Mouse (Mus musculus) natural killer cell, adult 2 months (primary cell): ENCODE measurements around the gene Mdh1.
A peak's percentile ranks its signal among the peaks of the same experiment; 100 is the strongest.

Experiments
- DNase-seq, 2 experiments: peaks; one replicate each; pipeline ENCODE4 v3.0.0; 2022; ENCODE audit warnings: low spot score in 2 of 2

Gene Mdh1

DNA sequence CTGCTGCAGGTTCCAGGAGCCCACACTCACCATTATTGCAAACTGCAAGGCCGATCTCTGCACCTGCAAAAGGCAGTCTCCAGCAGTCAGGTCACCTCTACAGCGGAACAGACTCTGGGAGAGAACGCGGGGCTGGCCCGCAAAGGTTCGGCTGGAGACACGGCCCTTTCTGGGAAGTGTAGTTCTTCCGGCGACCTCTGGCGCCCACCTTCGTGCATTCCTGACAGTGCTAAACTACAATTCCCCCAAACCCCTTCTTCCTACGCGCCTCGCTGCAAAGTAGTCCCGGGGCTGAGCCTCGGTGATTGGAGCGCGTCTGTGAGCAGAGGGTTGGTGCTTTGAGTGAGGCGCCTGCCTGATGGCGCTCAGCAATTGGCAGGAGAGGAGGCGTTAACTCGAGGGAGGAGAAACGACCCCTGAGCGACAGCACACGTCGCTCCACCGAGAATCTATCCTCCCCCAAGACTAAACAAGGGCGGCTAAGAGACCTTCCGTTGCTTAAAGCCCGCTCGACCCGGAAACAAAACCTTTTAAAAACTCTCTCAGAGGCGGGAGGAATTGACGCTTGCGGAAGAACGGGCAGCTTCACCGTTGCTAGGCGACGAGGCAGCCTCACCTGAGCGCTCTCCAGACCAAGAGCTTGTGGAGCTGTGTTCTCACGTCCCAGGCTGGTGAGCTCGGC, at the start of gene Mdh1, which contains the start of gene Wdpcp:
Gene Mdh1 (minus strand): TSS at position 668 of the 682 bp plus-strand sequence.
Gene Wdpcp (plus strand): TSS at position 536 of the 682 bp plus-strand sequence.
- peak; percentile 95 to 96 for DNase-seq

DNA sequence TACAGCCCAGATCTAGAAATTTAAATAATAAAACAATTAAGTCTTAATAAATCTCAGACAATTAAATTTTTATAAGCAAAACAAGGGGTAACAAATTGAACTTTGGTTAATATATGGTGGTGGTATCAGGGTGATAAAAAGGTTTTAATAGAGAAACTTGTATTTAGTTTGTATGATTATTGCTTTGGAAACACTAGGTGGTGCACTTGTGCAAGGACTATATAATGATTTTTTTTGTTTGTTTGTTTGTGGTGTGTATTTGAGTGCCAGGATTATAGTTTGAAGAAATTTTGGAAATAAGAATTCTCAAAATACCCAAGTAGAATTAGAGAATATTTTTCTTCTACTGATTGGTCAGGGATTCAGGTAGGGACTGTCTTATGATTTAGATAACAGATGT, 43.7 kb upstream of the Mdh1 start:
- DNase-seq: no peak

DNA sequence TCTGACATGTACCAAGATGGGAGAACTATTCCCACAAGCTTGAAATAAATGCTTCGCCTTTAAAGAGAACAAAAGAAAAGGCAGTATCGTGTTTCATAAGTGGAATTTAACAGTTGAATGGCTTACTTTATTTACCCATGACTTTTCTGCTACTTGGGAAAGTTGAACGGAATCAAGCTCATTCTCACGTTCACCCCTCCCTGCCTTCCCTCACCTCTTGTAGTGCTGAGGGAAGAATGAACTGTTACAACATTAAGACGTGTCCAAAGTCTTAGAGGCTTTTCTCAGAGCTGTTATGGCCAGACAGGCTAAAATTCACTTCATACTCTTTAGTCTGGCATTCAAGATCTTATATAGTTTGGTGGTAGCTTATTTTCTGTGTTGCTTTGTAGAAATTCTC, 30.3 kb upstream of the Mdh1 start:
- no peak for DNase-seq

DNA sequence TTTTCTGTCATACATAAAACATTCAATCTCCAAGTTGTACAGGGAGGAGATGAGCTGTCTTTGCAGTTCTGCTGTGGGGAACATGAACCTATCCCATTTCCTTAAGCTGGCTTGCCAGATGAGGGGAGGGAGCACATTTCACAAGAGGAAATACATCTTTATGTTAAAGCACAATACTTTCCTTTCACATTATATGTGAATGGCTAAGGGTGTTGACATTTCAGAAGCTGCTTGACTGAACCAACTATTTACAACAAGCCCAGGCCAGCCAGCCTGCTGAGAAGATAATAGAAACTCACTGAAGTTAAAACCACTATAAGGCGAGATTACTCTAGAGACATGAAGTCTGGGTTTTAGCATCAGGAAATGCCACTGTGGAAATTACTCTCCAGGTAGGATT, 11.1 kb upstream of the Mdh1 start:
- DNase-seq: no peak

DNA sequence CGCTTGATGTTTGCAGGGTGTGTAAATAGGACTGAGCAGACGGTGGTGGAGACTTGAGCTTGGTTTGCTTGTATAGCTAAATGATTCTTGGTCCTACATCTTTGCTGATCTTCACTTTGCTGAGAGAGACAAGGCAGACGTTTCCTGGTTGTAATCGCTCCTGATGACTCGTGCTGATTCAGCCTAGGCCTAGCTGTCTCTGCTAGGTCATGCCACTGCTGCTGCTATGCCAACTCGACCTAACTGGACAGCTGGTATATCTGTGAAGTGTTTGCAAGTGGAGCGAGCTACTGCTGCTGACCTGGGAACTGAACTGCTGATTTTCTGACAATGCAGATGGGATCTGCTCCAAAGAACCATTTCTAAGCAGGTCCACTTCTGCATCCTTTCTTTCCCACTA, 9.3 kb upstream of the Mdh1 start:
- DNase-seq: no peak

DNA sequence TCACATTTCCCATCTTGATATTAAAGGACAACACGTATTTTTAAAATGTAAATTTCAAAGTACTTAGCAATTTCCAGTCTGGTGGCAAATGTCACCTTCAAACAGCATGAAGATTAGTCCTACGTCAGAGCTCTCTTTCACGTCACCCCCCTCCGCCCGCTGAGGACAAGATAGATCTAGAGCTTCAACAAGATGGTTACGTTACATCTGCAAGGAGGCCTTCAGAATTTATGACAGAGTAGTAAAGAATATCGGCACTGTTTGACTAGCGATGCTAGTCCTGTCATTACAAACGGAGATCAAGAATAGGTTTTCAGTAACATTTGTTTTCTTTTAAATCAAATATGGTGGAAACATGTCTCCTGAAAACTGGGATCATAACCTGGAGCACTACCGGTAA, 1.2 kb downstream of the Mdh1 start:
- DNase-seq: peak; percentile 50 to 55

DNA sequence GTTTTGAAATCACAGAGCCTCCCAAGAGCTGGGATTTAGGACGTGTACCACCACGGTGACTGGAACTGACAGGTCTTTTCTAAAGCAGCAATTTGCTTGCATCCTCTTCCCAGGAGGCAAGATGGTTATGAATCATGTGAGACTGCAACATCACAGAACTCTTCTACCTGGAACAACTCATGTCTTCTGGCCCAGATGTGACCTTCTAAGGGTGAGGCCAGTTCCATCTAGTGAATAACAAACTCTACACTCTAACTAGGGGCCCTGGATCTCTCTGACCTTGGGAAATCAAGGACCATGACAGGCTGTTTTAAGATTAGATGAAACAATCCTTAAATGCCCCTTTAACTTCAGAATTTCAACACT, 2.1 kb downstream of the Mdh1 start:
- no peak for DNase-seq

DNA sequence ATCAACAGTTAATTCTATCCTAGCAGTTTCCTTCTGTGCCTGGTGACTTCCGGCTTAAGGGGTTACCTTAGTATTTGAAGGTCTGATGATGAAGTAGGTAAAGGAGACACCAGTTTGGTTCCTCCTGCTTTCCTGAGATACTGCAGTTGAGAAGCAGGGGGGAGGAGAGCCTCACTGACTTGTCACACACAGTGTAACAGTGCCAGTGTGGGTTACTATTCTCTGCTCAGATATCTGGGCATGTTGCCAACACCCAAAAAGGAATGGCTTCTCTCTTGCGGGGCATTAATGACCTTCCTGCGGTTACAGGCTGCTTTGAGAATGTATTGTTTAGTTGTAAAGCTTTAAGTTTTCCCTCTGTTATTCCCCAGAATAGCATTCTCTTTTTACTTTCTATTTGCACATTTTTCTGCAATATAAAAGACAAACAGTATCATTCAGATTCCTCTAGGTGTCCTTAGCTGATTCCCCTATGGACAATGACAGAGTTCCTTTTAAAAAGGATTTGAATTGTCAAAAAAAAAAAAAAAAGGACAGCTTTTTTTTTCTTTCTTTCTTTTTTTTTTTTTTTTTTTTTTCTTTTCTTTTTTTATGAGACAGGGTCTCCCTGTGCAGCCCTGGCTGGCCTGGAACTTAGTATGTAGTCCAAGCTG, 2.6 kb downstream of the Mdh1 start:
- peak; percentile 20 to 34 for DNase-seq

DNA sequence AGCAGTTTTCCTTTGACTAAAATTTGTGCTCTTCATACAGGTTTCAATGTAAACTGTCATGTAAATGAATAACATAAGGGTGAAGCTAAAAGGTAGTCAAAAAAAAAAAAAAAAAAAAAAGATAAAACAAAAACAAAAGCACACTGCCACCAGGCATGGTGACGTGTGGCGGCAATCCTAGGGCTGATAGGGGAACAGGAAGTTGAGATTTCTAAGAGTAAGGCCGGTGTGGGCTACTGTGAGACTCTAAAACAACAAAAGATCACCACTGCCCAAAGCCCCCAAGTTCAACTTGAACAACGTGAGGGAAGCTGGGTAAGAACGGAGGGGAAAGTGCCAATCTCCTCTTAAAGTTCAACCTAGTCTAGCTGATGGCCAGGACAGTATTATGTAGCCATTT, 3.2 kb downstream of the Mdh1 start:
- DNase-seq: peak; percentile 13 to 17

DNA sequence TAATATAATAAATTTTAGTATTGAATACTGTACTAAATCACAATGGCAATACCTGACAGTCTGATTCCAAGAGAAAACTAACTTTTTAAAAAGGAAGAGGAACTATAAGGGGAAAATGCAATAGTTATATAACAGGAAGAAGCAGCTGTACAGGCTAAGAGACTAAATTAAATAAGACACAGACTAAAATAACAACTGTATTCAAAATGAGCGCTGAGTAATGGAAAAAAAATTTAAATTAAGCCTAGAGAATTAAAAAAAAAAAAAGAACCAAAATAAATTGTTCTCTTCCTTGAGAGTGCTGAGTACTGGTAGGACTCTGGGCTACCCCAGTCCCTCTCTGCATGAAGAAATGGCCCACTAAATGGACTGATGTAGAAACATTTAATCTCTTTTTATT, 4.4 kb downstream of the Mdh1 start:
- no peak for DNase-seq

DNA sequence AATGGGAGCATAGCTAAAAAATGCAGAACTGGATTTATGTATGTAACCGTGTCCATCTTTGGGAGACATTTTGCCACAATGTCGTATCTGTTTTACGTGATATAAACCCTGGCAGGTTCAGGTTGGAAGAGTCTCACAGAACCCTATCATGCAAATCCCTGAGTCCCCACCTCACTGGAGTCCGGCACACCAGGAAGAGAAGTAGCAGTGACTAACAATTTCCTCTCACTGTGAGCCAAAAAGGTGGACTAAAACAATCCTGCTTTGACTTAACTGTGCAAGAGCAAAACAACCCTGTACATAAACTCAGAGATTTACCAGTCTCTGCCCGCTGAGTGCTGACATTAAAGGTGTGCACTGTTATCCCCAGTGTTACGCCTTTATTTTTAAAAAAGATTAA, 5.2 kb downstream of the Mdh1 start:
- DNase-seq: no peak

DNA sequence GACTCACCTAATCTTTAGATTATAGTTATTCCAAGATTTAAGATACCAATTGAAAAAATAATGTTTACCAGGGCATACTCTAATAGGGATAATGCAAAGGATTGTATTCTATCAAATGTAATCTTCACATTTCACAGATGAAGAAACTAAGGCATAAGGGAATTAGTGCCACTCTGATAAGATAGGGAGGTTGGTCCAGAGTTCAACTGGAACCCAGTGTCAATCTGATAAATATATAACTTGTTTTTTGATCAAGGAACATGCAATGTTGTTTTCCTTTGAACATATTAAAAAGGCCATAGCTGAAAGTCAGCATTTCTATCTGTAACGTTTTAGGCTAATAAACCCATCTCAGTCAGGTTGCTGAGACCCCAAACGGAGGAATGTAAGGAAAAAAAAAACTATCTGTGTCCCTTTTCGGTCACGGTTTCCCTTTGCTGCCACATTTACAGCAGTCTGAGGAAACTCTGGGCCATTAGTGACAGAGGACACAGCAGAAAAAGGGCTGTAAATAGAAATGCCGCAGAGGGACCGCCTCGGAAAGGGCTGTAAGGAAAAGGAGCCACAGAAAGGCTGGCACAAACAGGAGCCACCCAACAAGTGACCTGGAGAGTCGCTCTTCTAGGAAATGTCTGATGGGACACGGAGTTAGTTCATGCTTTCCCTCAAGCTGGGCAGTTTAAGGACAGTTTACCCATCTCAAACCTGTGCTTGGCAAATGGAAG, 7.3 kb downstream of the Mdh1 start:
- DNase-seq: no peak

DNA sequence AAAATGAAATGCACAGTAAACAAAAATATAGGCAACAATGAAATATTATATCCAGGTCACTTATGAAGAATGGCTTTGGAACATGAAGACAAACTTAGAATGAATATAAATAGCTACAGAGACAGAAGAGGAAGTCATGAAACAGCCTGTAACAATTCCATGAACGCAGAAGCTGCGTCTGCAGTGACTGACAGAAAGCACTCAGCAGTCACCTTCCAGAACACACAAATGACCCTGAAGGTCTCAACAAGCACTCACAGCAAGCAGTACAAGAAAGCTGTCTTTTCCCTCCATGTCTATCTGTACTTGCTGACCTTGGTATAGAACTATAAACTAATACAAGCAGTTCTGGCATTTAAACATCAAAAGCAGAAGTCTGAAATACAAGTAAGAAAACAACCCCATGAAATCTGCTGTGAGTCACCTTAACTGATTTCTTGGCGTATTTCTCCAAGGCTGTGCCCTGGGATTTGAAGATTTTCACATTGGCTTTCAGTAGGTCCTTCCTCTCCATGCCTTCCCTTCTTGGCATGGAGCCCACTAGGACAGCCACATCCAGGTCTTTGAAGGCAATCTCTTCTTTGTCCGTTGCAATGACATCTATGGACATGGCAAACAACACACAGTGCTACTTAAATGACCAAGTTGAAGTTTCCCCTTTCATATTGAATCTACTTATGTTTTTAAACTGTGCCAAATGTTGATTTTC, 8.4 kb downstream of the Mdh1 start:
- DNase-seq: no peak

DNA sequence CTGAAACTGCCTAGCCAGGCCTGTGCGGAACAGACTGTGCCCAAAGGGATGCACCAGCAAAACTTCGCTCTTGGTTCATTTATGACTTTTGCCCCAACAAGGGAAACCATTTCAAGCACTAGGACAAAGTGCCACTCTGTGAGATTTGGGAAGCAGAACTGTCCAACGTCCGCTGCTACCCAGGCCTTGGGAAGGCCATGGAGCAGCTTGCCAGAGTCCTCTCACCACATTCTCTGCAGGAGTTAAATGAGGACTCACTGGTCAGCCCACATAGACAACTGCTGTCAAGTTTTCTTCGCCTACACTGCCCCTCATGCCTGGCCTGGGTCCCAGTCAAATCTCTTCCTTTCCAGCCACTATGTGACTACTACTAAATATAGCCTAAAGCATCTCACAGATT, 10.8 kb downstream of the Mdh1 start:
- DNase-seq: no peak

DNA sequence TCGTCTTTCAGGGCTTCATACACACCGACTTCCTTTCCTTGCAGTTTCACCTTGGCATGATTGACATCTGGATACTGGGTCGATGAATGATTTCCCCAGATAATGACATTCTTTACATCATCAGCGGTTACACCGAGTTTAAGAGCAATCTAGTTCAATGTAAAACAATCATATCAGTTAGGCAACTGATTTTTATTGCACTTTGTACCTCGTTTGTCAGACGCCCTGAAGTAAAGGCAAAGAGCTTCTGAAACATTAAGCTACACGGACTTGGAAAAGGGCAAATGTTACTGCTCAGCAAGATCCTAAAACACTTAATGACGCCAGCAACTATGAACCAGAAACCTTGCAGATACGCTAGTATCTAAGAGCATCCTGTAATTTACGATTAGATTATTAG, 12.4 kb downstream of the Mdh1 start:
- DNase-seq: no peak

DNA sequence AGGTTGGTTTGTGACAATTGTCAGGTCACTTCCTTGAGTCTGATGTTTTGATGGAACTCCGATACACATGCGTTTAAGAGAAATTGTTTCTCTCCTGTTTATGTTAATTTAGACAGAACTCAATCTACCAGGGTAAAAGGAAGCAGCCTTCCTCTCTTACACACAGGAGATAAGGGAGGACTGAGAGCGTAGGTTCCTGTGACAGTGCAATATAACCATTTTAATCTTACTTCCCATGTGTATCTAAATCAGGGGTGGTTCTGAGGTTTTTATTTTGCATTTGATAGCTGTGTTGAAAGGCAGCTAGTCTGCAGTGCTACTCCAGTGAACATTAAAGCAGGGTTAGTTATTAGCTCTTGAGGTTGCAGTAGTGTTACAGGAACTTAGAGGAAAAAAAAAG, 20.1 kb downstream of the Mdh1 start:
- DNase-seq: no peak

DNA sequence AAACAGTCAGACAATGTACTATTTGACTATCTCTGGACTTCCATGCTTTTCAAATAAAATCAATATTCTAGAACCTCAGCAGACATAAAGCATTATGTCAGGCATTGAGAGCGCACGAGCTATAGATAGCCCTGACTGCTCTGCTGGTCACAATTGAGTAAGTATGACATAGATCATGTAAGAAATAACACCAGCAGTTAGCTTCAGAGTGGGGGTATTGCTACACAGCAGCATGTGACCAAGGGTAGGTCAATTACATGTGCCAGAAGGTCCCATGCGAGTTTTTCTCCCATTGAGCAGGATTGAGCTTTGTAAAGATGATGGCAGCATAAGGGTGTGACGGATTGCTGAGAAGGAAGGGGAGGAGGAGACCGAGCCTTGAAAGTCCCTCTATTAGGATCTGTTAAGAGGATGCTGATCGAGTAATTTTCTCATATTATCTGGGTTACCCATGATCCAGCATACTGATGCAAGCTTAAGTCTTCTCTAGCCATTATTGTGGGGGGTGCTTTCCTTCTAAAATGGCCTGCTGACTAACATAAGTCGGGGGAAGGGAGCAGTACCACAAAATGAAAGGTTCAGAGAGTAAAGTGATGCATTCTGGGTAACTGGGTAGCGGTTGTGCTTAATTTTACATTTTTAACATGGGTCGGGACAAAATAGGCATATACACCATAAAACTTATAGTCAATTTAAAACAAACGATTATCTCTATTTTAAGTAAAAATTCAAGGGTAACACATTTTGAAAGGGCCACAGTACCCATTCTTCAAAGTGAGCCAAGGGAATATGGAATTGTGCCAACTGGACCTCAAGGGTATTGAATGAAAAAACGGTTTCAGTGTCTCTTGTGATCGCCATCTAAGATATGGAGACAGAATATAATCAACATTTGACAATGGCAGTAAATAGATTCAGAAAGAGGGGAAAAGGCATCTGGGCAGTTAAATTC, 21.7 kb downstream of the Mdh1 start:
- DNase-seq: no peak

DNA sequence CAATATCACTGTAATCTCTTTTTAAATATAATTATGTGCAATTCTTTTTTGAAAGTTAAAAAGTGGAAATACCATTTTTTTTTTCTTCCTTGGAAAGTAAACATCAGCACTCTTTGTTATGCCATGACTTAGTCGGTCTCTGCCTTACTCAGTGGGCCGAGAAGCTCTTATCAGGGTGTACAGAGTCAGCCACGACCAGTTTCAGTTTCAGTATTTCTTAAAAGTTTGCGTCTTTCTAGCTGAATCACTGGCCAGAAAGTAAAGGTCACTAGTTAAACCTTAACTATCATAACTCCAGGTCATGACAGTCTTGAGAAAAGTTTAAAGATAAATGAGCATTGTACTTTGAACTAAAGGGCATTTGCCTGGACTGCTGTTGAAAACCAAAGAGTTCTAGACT, 22.4 kb downstream of the Mdh1 start:
- DNase-seq: peak; percentile 16 to 38

DNA sequence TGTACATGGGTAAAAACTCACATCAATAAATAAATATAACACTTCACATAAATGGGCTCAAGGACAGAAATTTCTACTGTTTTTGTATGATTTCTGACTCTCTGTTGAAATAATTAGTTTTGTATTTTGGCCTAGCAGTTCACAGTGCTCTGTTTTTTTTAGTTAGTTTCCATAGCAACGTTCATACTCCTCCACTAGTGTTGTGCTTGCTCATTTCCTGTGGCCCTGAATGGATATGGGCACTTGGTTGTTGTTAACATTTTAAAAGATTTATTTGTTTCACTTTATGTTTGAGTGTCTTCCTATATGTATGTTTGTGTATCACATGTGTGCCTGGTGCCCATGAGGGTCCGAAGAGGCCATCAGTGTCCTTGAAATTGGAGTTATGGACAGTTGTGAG, 23.1 kb downstream of the Mdh1 start:
- DNase-seq: peak in 1 of 2 experiments; percentile 24

DNA sequence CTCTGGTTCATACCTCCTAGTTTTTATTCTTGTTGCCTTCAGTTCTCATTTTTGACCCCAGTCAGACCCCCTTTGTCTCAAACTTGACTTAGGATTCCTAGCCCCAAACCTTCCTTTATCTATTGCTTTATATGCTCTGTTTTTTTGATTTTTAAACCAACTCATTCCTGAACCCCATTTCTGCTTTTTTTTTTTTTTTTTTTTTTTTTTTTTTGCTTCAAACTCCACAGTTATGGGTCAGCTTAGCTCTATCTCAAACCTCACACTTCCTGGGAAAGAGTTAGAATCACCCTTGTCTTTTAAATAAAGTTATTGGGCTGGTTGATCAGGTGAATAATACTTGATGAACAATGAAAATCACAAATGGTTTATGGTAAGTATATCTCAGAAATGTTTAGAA, 24.6 kb downstream of the Mdh1 start:
- no peak for DNase-seq

DNA sequence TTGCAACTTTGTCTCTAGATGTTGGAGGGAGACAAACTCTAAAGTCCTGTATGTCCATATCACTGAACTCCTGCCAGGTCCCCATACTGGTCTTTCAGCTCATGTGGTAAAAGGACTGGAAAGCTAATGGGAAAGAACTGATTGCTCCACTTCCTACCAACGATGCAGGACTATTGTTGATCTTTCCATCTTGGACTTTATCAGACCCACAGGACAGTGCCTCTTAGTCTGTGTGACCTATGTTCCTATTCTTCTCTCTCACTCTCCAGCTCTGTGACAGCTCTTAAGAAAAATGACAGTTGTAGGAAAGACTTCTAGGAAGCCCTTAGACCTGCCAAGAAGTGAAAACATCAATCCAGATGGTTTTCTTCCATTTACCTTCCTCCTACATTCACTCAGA, 25.5 kb downstream of the Mdh1 start:
- no peak for DNase-seq
